Mouse (Mus musculus) thymus, adult 18-20 months (tissue): ENCODE results near the gene Erlec1.

Source experiments
- DNase-seq, 2 experiments: peaks; one replicate each; pipeline ENCODE4 v3.0.0; 2022; ENCODE audit warnings: mixed read lengths in 2 of 2

Erlec1 gene

GRCm38 (mm10) chr11:30954279-30954725 lies at the start of gene Erlec1:
Gene Erlec1 (minus strand): TSS chr11:30954335.
- DNase-seq = peak; percentile 87

- DNase-seq = no peak
Observed at GRCm38 (mm10) chr11:31001169-31001908, 47.2 kb upstream of the Erlec1 start.

- no peak for DNase-seq
Observed at GRCm38 (mm10) chr11:31000028-31000427, 45.9 kb upstream of the Erlec1 start.

GRCm38 (mm10) chr11:30998704-30999103 lies 44.6 kb upstream of the Erlec1 start:
- no peak for DNase-seq

GRCm38 (mm10) chr11:30998199-30998598 lies 44.1 kb upstream of the Erlec1 start:
- no peak for DNase-seq

GRCm38 (mm10) chr11:30996670-30997069 lies 42.5 kb upstream of the Erlec1 start:
- DNase-seq = no peak

- DNase-seq = no peak
Observed at GRCm38 (mm10) chr11:30986625-30987017, 32.5 kb upstream of the Erlec1 start.

GRCm38 (mm10) chr11:30985877-30986624 lies 31.9 kb upstream of the Erlec1 start, which contains the start of gene Chac2:
Gene Chac2 (minus strand): TSS chr11:30986350.
- DNase-seq = peak; percentile 64 to 68

- no peak for DNase-seq
Observed at GRCm38 (mm10) chr11:30985237-30985636, 31.1 kb upstream of the Erlec1 start.

- peak; percentile 55 to 59 for DNase-seq
Observed at GRCm38 (mm10) chr11:30953469-30954154, 523 bp downstream of the Erlec1 start.

- no peak for DNase-seq
Observed at GRCm38 (mm10) chr11:30952829-30953228, 1.3 kb downstream of the Erlec1 start.

GRCm38 (mm10) chr11:30943522-30943921 lies 10.6 kb downstream of the Erlec1 start:
- DNase-seq = no peak

- DNase-seq = no peak
Observed at GRCm38 (mm10) chr11:30928498-30928897, 25.6 kb downstream of the Erlec1 start.

GRCm38 (mm10) chr11:30928079-30928478 lies 26.1 kb downstream of the Erlec1 start:
- no peak for DNase-seq

- no peak for DNase-seq
Observed at GRCm38 (mm10) chr11:30923283-30923682, 30.9 kb downstream of the Erlec1 start.

GRCm38 (mm10) chr11:30920641-30921040 lies 33.5 kb downstream of the Erlec1 start:
- DNase-seq = no peak

- no peak for DNase-seq
Observed at GRCm38 (mm10) chr11:30912311-30912710, 41.8 kb downstream of the Erlec1 start.

- DNase-seq = no peak
Observed at GRCm38 (mm10) chr11:30899312-30899711, 54.8 kb downstream of the Erlec1 start.

GRCm38 (mm10) chr11:30896201-30896600 lies 57.9 kb downstream of the Erlec1 start:
- DNase-seq = no peak

- DNase-seq = no peak
Observed at GRCm38 (mm10) chr11:30888153-30888552, 66.0 kb downstream of the Erlec1 start.

- no peak for DNase-seq
Observed at GRCm38 (mm10) chr11:30885171-30885871, 68.8 kb downstream of the Erlec1 start, which contains the start of the genes Gpr75 and Asb3. Gene Gpr75 (plus strand): TSS chr11:30885358. Gene Asb3 (plus strand): TSS chr11:30885416.
